Mouse (Mus musculus): ENCODE results near the gene BC034090. TPM values are rescaled to one million over a fixed set of nuclear protein-coding genes. Genes with fewer than 3 reads are reported as not detected.

BC034090 gene
- total RNA-seq, 2 experiments from 2014 or later: 5.4 TPM

DNA sequence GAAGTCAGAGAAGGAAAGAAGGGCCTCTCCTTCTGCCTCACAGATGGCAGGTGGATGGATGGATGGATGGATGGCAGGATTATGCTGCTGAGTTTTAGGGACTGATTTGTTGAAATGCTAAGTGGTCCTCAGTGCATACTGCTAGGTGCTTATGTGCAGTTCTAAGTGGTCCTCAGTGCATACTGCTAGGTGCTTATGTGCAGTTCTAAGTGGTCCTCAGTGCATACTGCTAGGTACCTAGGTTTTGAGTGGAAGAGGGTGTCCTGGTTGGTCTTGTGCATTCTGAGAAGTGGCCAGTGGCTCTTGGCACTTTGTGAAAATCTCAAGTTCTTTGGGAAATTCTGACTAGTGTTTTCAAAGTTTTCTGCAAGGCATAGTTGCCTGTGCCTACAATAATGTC lies 74.3 kb downstream of the BC034090 start:
- intact Hi-C loops (cut with DNase I): no loop called here
- DNase-seq (ENCODE audit: extremely low spot score in 1 of 2, low spot score in 2 of 2): no peak

DNA sequence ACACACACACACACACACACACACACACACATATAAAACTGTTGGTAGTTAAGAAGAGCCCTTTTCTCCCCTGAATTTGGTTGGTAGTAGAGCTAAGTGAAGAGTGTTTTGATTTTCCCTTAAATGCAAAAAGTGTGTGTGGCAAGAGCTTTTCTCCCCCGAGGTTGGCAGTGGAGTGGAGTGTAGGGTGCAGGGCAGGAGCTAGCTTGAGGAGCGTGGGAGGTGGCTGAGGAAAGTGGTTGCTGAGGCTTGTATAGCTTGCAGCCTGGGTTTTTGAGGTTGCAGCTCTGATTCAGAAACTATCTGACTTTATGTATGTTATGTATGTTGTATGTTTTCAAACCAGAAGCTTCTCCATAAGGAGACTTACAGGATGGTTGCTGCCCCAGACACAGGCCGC lies 76.8 kb downstream of the BC034090 start:
- DNase-seq (ENCODE audit: extremely low spot score in 1 of 2, low spot score in 2 of 2): no peak
- intact Hi-C loops (cut with DNase I): no loop called here

Other genes starting within 250 kb of the BC034090 start
- gene Ier5, start 144.8 kb downstream of the BC034090 start, total RNA-seq (2021): 10 to 100 TPM; 15.2 to 18.1 TPM
- gene Mr1, start 97.6 kb downstream of the BC034090 start, total RNA-seq (2021): 1 to 10 TPM; 1.8 to 2.4 TPM
- 10 to 100 TPM; 83.3 to 89.1 TPM for gene Stx6, start 85.7 kb downstream of the BC034090 start, total RNA-seq (2021)
- 100 to 1,000 TPM; 120 to 124 TPM for gene Xpr1, start 173.0 kb upstream of the BC034090 start, total RNA-seq (2021)

Data from left cerebral cortex, postnatal 10 days (tissue).